Mouse (Mus musculus): Measurements from ENCODE around the gene Mgat5. TPM values are rescaled to one million over a fixed set of nuclear protein-coding genes. Genes with fewer than 3 reads are reported as not detected.

Gene Mgat5
- polyA plus RNA-seq, 1 experiment, result not detected

DNA sequence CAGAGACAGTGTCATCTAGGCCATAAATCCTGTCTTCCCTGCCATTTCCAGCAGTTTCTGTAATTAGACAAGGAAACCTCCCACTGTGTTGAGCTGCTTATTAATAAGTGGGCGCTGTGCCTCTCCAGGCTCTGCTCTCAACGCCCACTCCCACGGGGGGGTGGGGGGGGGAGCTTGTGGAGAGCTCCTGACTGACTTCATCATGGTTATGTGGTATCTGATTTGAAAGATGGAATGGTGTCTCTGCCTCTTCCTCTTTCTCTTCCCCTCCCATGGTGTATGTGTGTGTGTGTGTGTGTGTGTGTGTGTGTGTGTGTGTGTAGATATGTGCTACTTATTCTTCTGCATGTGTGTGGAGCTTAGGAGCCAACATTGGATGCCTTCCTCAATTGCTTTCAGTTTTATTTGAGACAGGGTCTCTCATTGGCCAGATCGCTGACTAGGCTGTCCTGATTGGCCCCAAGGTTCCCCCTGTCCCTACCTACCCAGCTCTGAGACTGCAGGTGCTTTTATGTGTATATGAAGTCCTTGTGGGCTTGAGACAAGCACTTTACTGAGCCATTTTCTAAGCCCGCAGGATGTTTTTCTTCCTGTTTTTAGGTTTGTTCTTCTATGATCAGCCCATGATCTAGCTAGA is 117.5 kb downstream of the Mgat5 start:
- no peak for TF ChIP-seq GATA1 (IDR thresholded peaks at IDR 0.05; ENCODE audit: low read length)

DNA sequence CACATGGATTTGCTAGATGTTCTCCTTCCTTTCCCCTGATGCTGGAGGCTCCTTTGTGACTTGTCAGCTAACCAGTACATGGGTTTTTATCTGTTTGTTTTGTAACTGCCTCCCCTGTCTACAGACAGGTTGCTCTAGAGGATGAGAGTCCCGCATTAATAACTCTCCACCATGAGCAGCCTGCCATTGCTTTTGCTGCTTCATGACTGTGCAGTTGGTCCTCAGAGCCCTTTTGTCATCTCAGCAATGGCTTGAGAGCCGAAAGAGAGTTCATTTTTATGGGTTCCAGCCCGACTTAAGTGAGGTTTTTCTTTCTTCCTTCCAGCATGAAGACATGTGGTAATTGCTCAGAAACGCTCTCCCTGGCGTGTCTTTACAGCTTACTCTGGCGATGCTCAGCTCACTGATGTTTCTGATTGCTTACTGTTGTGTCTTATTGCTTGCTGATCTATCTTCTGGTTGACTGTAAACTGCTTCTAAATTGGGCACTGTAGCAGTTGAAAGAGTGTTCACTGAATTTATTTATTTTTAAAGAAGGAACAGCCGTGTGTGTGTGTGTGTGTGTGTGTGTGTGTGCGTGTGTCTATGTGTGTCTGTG is 120.9 kb downstream of the Mgat5 start:
- no peak for TF ChIP-seq GATA1 (IDR thresholded peaks at IDR 0.05; ENCODE audit: low read length)

DNA sequence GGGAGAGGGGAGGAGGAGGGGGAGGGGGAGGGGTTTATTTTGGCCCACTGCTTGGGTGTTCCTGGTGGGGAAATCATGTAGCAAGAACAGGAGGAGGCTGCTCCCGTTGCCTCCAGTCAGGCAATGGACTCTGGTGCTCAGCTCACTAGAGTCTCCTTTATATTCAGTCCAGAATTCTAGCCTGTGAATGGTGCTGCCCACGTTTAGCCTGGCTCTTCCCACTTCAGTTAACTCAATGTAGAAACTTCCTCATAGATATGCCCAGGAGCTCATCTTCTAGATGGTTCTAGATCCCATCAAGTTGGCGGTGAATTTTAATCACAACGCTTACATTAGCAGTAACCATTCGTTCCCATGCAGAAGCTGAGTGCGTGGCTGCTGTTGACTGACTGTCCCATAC is 123.0 kb downstream of the Mgat5 start:
- TF ChIP-seq GATA1 (IDR thresholded peaks at IDR 0.05; ENCODE audit: low read length), result no peak

DNA sequence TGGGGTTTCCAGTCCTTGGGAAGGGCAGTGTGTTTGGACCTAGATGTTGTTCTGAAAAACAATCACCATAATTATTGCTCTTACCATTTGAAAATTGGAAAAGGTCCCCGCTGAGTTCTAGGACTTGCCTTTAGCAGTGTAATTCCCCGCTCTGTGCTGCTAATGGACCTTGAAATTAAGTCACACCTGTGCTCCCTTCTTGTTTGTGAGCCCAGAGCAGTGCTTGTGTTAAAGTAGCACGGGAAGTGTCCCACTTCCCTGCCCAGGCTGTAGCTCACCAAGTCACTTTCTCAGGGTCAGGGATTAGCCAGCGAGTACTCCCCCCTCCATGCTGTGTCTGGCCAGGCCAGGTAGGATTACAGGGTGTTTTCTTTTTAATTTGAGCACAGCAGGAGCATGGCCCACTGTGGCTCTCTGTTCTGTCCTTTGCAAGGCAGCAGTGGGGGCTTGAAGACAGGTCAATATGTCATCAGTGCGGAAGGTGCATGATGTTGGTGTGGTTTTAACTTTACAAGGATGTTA is 123.6 kb downstream of the Mgat5 start:
- TF ChIP-seq GATA1 (IDR thresholded peaks at IDR 0.05; ENCODE audit: low read length), result no peak

DNA sequence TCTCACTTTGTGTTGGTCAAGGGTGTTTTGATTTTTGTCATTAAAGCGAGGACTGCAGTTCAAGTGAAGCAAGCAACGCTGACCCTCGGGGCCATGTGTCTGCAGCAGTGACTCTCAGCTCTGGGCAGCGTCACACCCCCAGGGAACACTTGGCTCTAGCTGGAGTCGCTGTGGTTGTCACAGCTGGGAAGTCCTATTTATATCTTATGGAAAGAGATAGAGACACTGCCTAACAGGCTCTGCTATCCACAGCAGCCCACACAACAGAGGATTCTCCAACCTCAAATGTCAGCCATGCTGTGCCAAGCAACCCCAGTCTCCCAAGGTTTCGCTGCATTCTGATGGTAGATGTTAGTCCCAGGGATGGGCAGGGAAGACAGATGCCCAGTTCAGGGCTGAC is 125.0 kb downstream of the Mgat5 start:
- no peak for TF ChIP-seq GATA1 (IDR thresholded peaks at IDR 0.05; ENCODE audit: low read length)

DNA sequence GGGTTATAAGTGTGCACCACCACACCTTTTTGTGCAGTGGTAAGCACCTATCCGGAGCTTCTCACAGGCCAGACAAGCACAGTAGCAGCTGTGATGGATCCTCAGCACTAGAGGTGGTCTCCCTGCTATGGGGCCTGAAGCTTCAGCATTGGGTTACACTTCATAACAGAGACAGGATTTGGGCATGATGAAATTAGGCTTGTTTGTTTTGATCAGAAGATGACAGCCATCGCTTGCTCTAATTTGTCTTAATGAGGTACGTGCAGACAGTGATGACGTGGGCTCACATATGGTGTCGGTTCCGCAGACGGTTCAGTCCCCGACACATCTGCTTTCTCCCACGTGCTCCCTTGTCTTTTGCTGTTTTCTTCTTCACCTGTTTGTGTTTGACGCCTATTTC is 132.9 kb downstream of the Mgat5 start:
- TF ChIP-seq GATA1 (IDR thresholded peaks at IDR 0.05; ENCODE audit: low read length), result no peak

DNA sequence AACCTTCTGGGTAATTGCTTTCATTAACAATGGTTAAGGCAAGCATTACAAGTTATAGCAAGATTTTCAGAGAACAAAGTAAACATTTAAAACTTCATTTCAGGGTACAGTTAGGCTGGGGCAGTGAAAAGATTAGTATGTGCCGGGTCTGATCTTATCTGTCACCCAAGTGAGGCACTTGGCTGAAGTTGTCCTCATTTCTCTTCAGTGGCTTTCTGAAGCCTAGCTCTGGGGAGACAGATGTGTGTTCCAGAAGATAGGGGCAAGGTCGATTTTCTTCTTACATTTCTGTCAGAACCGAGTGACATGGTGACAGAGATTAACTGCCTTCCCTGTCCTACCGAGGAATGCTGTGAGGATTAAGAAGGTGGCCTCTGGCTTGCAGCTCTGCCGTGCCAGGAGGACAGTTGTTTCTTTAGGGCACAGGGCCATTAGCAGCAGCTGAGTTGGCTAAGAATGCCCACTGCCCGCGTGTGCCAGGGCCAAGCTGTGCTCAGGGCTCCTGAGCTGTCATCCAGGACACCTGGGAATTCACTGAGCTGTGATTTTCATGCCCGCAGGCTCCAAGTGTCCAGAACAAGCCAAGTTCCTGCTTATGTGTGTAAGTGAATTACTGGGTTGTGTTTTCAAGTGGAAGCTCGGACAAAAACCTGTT is 134.1 kb downstream of the Mgat5 start:
- no peak for TF ChIP-seq GATA1 (IDR thresholded peaks at IDR 0.05; ENCODE audit: low read length)

DNA sequence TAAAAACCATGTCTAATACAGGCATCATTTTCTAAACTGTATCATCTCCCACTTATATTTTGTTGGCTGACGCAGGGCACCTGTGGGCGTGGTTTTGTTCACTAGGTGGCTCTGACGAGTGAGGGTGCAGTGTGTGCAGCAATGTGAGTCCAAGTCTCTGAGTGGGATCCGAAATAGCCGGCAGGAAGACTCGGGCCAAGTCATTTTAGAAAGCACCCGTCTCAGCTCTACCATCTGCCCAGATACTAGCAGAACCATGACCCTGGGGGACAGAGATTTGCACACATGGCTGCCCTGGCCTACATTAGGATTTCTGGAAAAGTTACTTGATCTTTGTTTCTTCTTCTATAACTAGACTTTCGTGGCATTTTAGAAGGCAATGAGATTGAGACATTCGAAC is 135.5 kb downstream of the Mgat5 start:
- TF ChIP-seq GATA1 (IDR thresholded peaks at IDR 0.05; ENCODE audit: low read length), result no peak

DNA sequence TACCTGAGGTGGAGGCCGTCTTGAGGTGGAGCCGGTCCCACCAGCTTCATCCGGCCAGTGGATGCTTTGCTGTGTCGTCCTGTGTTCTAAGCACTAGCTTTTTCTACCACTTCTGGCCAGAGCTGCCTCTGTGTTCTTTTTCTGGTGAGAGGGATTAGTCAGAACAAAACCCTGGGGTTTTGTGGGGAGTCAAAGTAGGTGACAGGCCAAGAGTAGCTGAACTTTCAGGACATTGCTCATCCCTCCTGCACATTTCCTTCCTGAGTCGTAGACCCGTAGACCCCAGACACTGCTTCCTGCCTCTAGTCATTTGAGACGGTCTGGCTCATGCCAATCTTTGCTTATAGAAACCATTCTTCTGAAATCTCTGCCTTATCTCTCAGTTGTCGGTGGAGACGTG is 140.1 kb downstream of the Mgat5 start:
- TF ChIP-seq GATA1 (IDR thresholded peaks at IDR 0.05; ENCODE audit: low read length), result no peak

DNA sequence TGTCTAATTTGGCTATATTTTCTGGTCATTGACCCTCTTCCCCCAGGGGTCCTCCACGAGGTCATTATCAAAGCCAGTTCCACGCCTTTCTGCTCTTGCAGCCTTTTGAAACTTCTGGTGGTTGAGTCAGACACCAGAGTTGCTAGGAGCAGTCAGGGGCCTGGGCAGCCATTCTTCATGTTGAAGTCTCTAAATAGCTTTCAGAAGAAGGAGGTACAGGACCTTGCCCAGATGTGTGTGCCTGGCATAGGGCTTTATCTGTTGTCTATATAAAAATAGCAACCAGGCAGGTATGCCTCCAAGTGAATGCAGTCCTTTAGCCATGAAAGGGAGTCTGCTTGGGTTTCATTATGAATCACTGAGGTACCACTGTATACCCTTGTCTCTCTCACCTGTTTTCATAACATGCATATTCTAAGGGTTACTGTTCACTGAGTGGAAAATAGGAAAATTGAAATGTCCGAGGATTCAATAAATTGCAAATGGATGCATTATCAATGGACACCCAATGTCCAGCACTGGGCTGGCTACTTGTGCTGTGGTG is 141.9 kb downstream of the Mgat5 start:
- no peak for TF ChIP-seq GATA1 (IDR thresholded peaks at IDR 0.05; ENCODE audit: low read length)

DNA sequence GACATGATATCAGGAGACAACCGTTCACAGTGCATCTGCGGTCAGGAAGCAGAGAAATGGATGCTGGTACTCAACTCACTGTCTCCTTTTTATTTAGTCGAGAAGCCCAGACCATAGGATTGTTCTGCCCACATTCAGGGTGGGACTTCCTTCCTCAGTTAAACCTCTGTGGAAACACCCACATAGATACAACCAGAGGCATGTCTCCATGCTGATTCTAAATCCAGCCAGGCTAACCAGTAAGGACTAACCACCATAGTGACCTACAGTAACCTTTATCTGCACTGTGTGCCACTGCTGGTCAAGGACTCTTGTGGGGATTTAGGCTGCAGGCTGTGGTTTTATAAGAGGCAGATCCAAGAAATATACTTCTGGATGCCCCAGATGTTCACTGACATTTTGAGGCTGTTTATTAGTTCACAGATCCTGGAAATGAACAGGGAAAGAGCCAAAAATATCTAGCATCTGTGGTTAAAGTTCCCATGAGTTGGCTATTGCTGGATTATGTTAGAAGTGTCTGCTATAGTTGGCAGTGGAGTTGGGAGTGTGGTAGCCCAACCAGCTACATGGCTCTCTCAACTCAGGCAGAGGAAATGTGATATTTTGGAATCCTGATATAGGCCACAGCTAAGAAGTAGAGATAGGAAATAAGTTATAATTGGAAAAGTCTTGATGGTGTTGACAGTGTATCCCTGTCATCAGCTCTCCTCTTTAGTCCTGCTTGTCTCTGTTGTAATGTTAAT is 143.2 kb downstream of the Mgat5 start:
- TF ChIP-seq GATA1 (IDR thresholded peaks at IDR 0.05; ENCODE audit: low read length), result no peak

DNA sequence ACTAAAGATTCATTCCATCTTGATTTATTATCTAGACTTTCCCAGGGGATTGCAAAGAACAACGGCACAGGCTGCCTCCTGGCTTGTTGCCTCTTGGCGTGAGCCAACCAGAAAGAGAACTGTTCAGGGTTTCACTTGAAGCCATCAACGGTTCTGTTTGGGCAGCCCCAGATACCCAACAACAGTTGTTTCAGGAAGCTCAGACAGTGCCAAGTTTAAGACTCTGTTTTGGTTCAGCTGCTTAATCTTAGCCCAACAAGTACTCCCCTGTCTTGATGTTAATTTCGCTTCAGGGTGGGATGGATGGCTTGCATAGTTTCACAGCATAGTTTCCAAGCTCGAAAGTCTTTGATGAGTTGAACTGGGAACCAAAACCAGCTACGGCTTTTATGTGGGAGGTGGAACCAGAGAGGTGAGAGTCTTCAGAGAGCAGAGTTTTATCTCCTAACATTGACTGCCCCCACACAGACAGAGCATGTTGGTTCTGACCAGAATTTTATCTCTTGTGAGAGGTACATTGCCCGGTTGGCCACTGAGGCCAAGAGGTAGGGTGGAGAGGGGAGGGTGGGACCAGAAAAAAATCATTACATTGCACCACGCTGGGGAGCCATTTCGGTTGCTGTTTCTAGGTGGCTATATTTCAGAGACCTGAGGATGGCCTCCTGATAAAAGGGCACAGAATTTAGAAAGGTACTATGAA is 144.0 kb downstream of the Mgat5 start:
- TF ChIP-seq GATA1 (IDR thresholded peaks at IDR 0.05; ENCODE audit: low read length), result no peak

DNA sequence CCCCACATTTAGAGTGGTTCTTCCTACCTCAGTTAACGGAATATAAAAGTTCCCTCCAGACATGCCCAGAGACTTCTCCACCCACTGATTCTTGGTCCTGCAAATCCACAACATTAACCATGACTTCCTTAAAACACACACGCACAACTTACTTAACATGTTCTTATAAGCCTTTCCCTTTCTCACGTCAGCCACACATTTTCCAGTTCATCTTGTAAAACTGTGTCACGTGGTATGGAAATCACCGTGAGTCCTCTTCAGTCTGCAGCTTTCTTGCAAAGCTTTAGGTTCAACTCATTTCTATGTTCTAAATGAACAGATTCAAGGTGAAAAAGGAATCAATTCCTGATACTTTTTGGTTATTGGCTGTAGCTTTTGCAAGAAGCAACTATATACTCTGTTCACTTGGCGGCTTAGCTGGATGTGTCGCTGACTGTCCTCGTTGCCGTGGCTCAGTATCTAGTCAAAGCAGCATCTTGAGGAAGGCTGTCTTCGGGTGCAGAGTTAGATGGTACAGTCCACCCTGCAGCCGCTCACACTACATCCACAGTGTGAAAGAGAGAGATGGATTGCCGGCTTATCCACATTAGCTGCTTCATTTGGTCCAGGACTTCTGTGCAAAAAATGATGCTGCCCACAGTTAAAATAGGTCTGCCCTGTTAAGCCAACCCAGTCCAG is 146.7 kb downstream of the Mgat5 start:
- no peak for TF ChIP-seq GATA1 (IDR thresholded peaks at IDR 0.05; ENCODE audit: low read length)

DNA sequence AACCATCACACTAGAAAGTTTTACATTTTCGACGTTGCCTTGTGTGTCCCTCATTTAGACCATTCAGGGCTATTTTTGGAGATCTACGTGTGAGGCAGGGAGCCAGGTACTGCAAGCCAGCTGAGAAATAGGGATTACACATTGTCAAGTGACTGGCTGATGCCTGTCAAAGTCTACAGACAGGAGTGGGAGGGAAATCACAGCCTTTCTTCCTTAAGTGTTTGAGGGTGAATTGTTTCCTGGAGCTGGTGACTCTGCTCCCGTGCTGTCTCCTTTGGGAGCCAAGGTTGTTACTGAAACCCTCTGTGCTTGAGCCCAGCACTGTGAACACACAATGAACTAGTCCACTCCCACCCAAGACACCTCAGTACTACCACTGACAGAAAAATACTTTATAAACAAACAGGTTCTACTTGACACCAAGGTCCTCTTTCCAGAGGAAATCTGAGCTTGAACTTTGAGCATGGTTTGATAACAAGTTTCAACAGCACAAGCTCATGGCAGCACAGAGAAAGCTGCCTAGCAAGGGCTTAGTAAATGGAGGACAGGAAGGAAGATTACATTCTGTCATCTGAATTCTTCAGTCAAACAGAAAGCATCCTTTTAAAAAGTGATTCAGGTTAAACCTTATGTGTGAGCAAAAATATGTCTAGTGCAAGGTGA is 147.4 kb downstream of the Mgat5 start:
- TF ChIP-seq GATA1 (IDR thresholded peaks at IDR 0.05; ENCODE audit: low read length), result no peak

Measured in G1E-ER4 (cell line).